Mouse (Mus musculus) lung, embryonic 14.5 days (tissue): Measurements from ENCODE around the gene Rps18. TPM values are rescaled to one million over a fixed set of nuclear protein-coding genes. Genes with fewer than 3 reads are reported as not detected.

Source experiments
- ATAC-seq: fragments of 200-750 bp; cut with Nextera tagmentation; 2 replicates; pipeline ENCODE4 v1.8.0; 2017; ENCODE audit warnings: mild to moderate bottlenecking, moderate TSS enrichment, moderate library complexity; ENCODE audit not compliant: insufficient read depth
- DNase-seq: peaks from one replicate; pipeline ENCODE4 v3.0.0-alpha.2; 2015
- H3K27ac ChIP-seq: fragments of 300-500 bp; sonication (generic); 2 replicates; pipeline ENCODE4 v1.5.1; 2014; ENCODE audit warnings: low read depth, mild to moderate bottlenecking, moderate library complexity
- H3K27me3 ChIP-seq: fragments of 300-500 bp; sonication (generic); 2 replicates; pipeline ENCODE4 v1.6.1; 2014; ENCODE audit warnings: low read length, control low read depth; ENCODE audit not compliant: insufficient read depth
- H3K36me3 ChIP-seq: fragments of 300-500 bp; sonication (generic); 2 replicates; pipeline ENCODE4 v1.6.1; 2014; ENCODE audit warnings: control low read depth; ENCODE audit not compliant: insufficient read depth
- H3K4me1 ChIP-seq: fragments of 300-500 bp; sonication (generic); 2 replicates; pipeline ENCODE4 v1.6.1; 2014; ENCODE audit warnings: antibody characterized with exemption, control low read depth; ENCODE audit not compliant: insufficient read depth
- H3K4me2 ChIP-seq: fragments of 300-500 bp; sonication (generic); 2 replicates; pipeline ENCODE4 v1.6.1; 2014; ENCODE audit warnings: mild to moderate bottlenecking
- H3K4me3 ChIP-seq: fragments of 300-500 bp; sonication (generic); 2 replicates; pipeline ENCODE4 v1.5.1; 2014; ENCODE audit warnings: low read depth, low read length
- H3K9ac ChIP-seq: fragments of 300-500 bp; sonication (generic); 2 replicates; pipeline ENCODE4 v1.6.1; 2014
- H3K9me3 ChIP-seq: fragments of 300-500 bp; sonication (generic); 2 replicates; pipeline ENCODE4 v1.6.1; 2016; ENCODE audit warnings: low read depth, low read length, control low read depth
- CTCF ChIP-seq: IDR thresholded peaks from 2 replicates; pipeline ENCODE4 v1.5.1; 2016; ENCODE audit warnings: antibody characterized with exemption, low read depth
- WGBS: fragments of 180-500 bp; shearing (Covaris S2); extraction: QIAGEN DNeasy Blood & Tissue Kit; methylation state at CpG from one replicate; pipeline ENCODE4 v1.1.7; 2014; 5-methylcytosine and 5-hydroxymethylcytosine counted together
- polyA plus RNA-seq: library from polyadenylated mRNA; unstranded; fragments of >200 nt; fragmentation: Nextera tagmentation; extraction: Ambion mirVana; gene quantifications from 2 replicates; pipeline ENCODE4 v1.2.1, GENCODE M21; 2014

The Rps18 gene
- polyA plus RNA-seq, 1 experiment from 2014 or later: 2,085 TPM

- no peak overlapping the region for H3K4me3 ChIP-seq
- no peak overlapping the region for H3K27ac ChIP-seq
- no peak overlapping the region for H3K4me2 ChIP-seq
- no peak overlapping the region for H3K9ac ChIP-seq
- H3K36me3 ChIP-seq: peaks cover 12% of the 10 kb centered on the region
- 2% methylated on average over 9 of the region's 9 CpGs for WGBS
- DNase-seq (peak; percentile 95), ATAC-seq (peak; percentile 73)
- TF ChIP-seq CTCF: peak; percentile 96
- no peaks in the 10 kb centered on the region for H3K9me3 ChIP-seq
- H3K27me3 ChIP-seq: no peaks in the 10 kb centered on the region
- no peaks in the 10 kb centered on the region for H3K4me1 ChIP-seq
Measured at GRCm38 (mm10) chr17:33968489-33968888, 12.7 kb upstream of the Rps18 start.

DNA sequence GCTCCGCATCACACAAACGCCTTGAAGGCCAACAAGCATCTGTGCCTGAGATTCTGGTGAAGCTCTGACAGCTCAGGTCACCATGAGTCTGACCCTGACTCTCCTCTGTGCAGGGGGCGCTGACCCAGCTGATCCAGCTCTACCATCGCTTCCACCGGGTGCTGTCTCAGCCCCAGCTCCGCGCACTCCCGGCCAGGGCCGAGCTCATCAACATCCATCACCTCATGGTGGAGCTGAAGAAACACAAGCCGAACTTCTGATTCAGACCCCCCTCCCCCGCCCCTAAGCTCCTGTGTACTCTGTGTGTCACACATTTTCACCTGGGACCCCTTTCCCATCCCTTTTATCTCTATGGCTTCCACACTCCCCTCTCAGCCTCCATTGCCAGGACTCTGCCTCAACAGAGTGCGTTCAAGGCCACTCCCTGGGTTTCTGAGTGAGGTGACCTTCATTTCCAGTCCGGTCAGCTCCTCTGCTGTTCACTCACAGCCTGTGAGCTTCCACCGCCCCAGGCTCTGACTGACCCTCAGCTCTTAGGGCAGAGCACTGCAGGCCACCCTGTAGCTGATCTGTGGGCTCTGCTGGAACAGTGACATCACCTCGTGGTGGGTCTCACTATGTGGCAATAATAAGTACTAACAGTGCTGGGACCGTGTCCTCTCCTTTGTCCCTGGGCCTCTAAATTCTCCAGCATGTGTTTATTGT lies 10.2 kb upstream of the Rps18 start:
- TF ChIP-seq CTCF: no peak
- H3K4me2 ChIP-seq: no peak overlapping the region
- no peak overlapping the region for H3K9ac ChIP-seq
- no peaks in the 10 kb centered on the region for H3K9me3 ChIP-seq
- no peaks in the 10 kb centered on the region for H3K27me3 ChIP-seq
- H3K36me3 ChIP-seq: peaks cover 35% of the 10 kb centered on the region
- 78% methylated on average over 16 of the region's 16 CpGs for WGBS
- H3K27ac ChIP-seq: no peak overlapping the region
- ATAC-seq (no peak), DNase-seq (no peak)
- H3K4me3 ChIP-seq: no peak overlapping the region
- H3K4me1 ChIP-seq: no peaks in the 10 kb centered on the region

GRCm38 (mm10) chr17:33965082-33965845 lies 9.5 kb upstream of the Rps18 start:
- TF ChIP-seq CTCF: no peak
- H3K9ac ChIP-seq: no peak overlapping the region
- no peaks in the 10 kb centered on the region for H3K9me3 ChIP-seq
- H3K36me3 ChIP-seq: peaks cover 40% of the 10 kb centered on the region
- WGBS: 87% methylated on average over 17 of the region's 17 CpGs
- no peak for ATAC-seq
- DNase-seq: no peak
- H3K4me1 ChIP-seq: no peaks in the 10 kb centered on the region
- no peak overlapping the region for H3K4me2 ChIP-seq
- no peak overlapping the region for H3K4me3 ChIP-seq
- no peaks in the 10 kb centered on the region for H3K27me3 ChIP-seq
- no peak overlapping the region for H3K27ac ChIP-seq

DNA sequence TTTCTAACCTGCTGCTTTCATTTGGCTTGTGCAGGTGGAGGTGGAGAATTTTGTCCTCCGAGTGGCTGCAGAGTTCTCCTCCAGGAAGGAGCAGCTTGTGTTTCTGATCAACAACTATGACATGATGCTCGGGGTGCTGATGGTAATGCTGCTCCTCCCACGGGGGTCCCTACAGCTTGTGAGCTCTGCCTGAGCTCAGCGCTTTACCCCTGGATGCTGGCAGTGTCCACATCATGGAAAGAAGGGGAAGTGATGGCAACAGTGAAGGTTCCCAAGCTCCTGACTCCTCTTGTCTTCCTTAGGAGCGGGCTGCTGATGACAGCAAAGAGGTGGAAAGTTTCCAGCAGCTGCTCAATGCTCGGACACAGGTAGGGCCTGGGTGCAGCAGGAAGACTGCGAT lies 7.1 kb upstream of the Rps18 start:
- no peak overlapping the region for H3K9ac ChIP-seq
- no peak overlapping the region for H3K4me2 ChIP-seq
- DNase-seq (no peak), ATAC-seq (no peak)
- no peak overlapping the region for H3K27ac ChIP-seq
- H3K9me3 ChIP-seq: no peaks in the 10 kb centered on the region
- H3K36me3 ChIP-seq: peaks cover 59% of the 10 kb centered on the region
- H3K4me1 ChIP-seq: no peaks in the 10 kb centered on the region
- no peaks in the 10 kb centered on the region for H3K27me3 ChIP-seq
- TF ChIP-seq CTCF: no peak
- WGBS: 87% methylated on average over 7 of the region's 7 CpGs
- no peak overlapping the region for H3K4me3 ChIP-seq

DNA sequence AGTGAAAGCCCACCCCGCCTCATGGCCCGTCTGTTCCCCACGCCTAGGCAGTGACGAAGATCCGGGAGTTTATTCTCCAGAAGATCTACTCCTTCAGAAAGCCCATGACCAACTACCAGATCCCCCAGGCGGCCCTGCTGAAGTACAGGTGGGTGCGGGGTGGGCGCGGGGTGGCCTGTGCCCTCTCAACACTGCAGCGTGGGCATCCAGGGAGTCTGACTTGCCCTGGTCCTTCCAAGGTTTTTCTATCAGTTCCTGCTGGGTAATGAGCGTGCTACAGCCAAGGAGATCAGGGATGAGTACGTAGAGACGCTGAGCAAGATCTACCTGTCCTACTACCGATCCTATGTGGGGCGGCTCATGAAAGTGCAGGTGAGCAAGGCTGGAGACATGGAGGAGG lies 4.1 kb upstream of the Rps18 start:
- no peak overlapping the region for H3K27ac ChIP-seq
- DNase-seq: no peak
- ATAC-seq: no peak
- WGBS: 91% methylated on average over 15 of the region's 15 CpGs
- no peak overlapping the region for H3K9ac ChIP-seq
- H3K9me3 ChIP-seq: no peaks in the 10 kb centered on the region
- no peaks in the 10 kb centered on the region for H3K27me3 ChIP-seq
- H3K4me1 ChIP-seq: 0 out of 2 replicates have a peak, but pooled peaks cover 2% of the 10 kb centered on the region
- peaks cover 52% of the 10 kb centered on the region for H3K36me3 ChIP-seq
- no peak overlapping the region for H3K4me3 ChIP-seq
- H3K4me2 ChIP-seq: no peak overlapping the region
- no peak for TF ChIP-seq CTCF

DNA sequence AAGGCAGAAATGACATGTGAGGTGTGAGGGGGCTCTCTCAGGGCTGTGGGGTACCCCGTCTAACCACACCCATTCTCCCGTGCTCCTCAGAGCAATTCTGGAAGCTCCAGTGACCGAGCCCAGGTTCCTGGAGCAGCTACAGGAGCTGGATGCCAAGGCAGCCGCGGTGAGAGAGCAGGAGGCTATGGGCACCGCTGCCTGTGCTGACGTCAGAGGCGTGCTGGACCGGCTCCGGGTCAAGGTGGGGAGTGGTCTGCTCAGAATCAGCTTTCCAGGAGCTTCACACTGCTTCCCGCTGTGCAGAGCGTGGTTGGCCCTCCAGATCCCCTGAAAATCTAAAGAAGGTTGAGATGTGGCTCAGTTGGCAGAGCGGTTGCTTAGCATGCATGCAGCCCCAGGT lies 3.3 kb upstream of the Rps18 start:
- Histone ChIP-seq H3K4me1 (peaks cover 7% of the 10 kb centered on the region; the same call in 1 of the 2 replicates), H3K27me3 (no peaks in the 10 kb centered on the region), H3K4me3 (no peak overlapping the region), H3K36me3 (peaks cover 58% of the 10 kb centered on the region), H3K27ac (no peak overlapping the region), H3K9me3 (no peaks in the 10 kb centered on the region), H3K4me2 (no peak overlapping the region), H3K9ac (no peak overlapping the region)
- ATAC-seq (no peak), DNase-seq (no peak)
- no peak for TF ChIP-seq CTCF
- 93% methylated on average over 13 of the region's 13 CpGs for WGBS

DNA sequence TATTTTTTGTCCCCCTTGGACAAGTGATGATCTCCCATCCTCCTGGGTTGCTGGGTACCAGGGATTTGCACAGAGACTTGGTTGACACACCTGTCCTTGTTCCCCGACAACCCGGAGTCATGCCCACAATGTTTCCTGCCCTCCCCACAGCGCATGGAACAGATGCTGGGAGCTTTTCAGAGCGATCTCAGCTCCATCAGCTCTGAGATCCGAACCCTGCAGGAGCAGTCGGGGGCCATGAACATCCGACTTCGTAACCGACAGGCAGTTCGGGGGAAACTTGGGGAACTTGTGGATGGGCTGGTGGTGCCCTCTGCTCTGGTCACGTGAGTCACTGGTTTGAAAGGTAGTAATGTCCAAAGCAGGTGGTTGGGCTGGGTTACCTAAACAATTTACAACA lies 2.6 kb upstream of the Rps18 start:
- H3K9me3 ChIP-seq: no peaks in the 10 kb centered on the region
- WGBS: 95% methylated on average over 11 of the region's 11 CpGs
- no peak for TF ChIP-seq CTCF
- H3K4me1 ChIP-seq: peaks cover 12% of the 10 kb centered on the region; the same call in 1 of the 2 replicates
- H3K4me2 ChIP-seq: no peak overlapping the region
- DNase-seq (no peak), ATAC-seq (no peak)
- no peak overlapping the region for H3K27ac ChIP-seq
- peaks cover 60% of the 10 kb centered on the region for H3K36me3 ChIP-seq
- H3K9ac ChIP-seq: no peak overlapping the region
- no peaks in the 10 kb centered on the region for H3K27me3 ChIP-seq
- no peak overlapping the region for H3K4me3 ChIP-seq
